Mouse (Mus musculus): ENCODE measurements around the gene Ascc2. TPM values are rescaled to one million over a fixed set of nuclear protein-coding genes. Genes with fewer than 3 reads are reported as not detected.

Ascc2 gene
- 15.5 and 15.8 TPM in 2 replicates for total RNA-seq (2014; rRNA removed)
- 14.8 and 15.6 TPM in 2 replicates for polyA plus RNA-seq (2015; fragmentation: Nextera tagmentation; extraction: Ambion mirVana)

DNA sequence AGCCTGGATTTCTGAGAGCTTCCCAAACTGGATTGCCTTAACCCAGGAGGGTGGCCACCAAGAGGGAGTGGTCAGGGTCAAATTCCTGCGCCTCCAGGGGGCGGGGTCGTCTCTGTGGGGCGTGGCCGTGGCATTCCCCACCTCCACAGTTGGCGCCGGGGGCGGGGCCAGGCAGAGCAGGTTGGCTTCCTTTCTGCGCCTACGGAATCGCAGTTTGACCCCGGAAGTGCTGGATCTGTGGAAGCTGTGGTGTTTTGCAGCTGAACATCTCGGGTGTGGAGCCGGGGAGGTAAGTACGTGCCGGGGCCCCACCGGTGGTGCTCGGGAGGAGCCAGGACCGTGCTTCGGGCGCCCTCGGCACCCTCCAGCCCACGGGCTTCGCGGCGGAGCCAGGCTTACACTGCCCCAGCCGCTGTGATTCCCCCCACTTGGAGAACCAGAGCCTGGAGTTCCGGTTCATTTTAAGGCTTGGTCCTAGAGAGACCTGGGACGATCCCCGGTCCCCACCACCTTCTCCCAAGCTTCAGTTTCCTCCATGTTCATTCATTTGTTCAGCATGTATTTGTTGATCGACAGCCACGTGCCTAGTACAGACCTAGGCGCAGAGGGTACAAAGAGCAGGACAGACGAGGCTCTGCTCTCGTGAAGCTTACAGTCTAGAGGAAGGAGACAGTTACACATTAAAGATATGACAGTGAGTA is at the start of gene Ascc2:
TSS of gene Ascc2 (plus strand) at position 214 of the 701 bp plus-strand sequence.
- ATAC-seq (ENCODE audit: low FRiP score) (peak; percentile 89), DNase-seq (ENCODE audit: low spot score) (peak; percentile 86)
- H3K4me1 ChIP-seq (ENCODE audit: insufficient read depth, low read length) = peaks cover 7% of the 10 kb centered on the region; the same call in 1 of the 2 replicates
- peak within 1 kb of the TSS; percentile 71 for H3K9ac ChIP-seq (replicated peaks; ENCODE audit: low read length, poor library complexity, severe bottlenecking)
- peaks cover 6% of the 10 kb centered on the region; the same call in 1 of the 2 replicates for H3K36me3 ChIP-seq (ENCODE audit: insufficient read depth, low read length)
- H3K27me3 ChIP-seq (ENCODE audit: insufficient read depth, low read length) = no peaks in the 10 kb centered on the region
- peak within 1 kb of the TSS; percentile 73 for H3K4me3 ChIP-seq (ENCODE audit: low read depth, low read length)
- H3K27ac ChIP-seq (ENCODE audit: low read depth, low read length) = peak within 1 kb of the TSS; percentile 62
- no peaks in the 10 kb centered on the region for H3K9me3 ChIP-seq (ENCODE audit: low read length)
- under 1% methylated on average over 34 of the region's 35 CpGs for WGBS
- H3K4me2 ChIP-seq (ENCODE audit: low read depth, low read length, poor library complexity, severe bottlenecking) = peak within 1 kb of the TSS; percentile 57
- TF ChIP-seq CTCF (IDR thresholded peaks at IDR 0.05) = no peak; the same call in 1 of the 2 replicates

DNA sequence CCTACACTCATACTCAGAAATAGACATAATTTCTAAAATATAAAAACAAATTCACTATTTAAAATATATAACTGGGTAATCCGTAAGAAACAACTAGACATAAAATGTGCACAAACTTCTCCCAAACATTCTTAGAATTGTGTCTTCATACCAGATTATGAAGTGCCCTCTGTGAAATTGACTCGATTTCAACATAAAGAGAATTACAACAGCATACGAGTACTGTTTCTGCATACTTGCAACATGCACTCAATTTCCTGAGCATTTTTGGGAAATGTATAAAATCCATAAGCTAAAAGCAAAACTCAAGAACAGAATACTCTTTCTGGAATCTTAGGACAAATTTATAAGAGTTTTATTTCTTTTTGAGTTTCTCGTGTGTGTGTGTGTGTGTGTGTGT is 45.7 kb upstream of the Ascc2 start:
- ATAC-seq (ENCODE audit: low FRiP score) (no peak), DNase-seq (ENCODE audit: low spot score) (no peak)
- Histone ChIP-seq H3K4me1 (ENCODE audit: insufficient read depth, low read length) (peaks cover 7% of the 10 kb centered on the region; the same call in 1 of the 2 replicates), H3K27me3 (ENCODE audit: insufficient read depth, low read length) (no peaks in the 10 kb centered on the region), H3K4me3 (ENCODE audit: low read depth, low read length) (no peak overlapping the region), H3K4me2 (ENCODE audit: low read depth, low read length, poor library complexity, severe bottlenecking) (no peak overlapping the region), H3K36me3 (ENCODE audit: insufficient read depth, low read length) (no peaks in the 10 kb centered on the region), H3K9ac (replicated peaks; ENCODE audit: low read length, poor library complexity, severe bottlenecking) (no peak overlapping the region), H3K27ac (ENCODE audit: low read depth, low read length) (no peak overlapping the region), H3K9me3 (ENCODE audit: low read length) (no peaks in the 10 kb centered on the region)
- 85% methylated on average over 4 of the region's 4 CpGs for WGBS
- no peak for TF ChIP-seq CTCF (IDR thresholded peaks at IDR 0.05)

DNA sequence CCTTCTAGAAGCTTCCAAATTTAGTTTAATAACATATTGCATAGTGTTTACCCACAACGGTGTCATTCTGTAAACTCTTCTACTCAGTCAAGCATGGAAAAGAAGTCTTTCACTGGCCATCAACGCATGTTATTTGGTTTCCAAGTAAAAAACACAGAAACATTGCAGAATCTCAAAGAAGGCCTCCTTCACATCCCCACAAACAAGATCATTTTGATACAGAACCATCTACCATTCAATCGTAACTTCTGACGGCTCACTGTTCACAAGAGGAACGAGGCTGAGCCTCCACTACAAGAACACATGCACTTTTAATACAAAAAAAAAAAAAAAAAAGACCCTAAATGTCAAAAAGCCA is 44.1 kb upstream of the Ascc2 start:
- no peak for TF ChIP-seq CTCF (IDR thresholded peaks at IDR 0.05)
- H3K9me3 ChIP-seq (ENCODE audit: low read length) = no peaks in the 10 kb centered on the region
- no peaks in the 10 kb centered on the region for H3K27me3 ChIP-seq (ENCODE audit: insufficient read depth, low read length)
- no peak for ATAC-seq (ENCODE audit: low FRiP score)
- peak overlapping the region; percentile 70 for H3K4me2 ChIP-seq (ENCODE audit: low read depth, low read length, poor library complexity, severe bottlenecking)
- DNase-seq (ENCODE audit: low spot score) = no peak
- 17% methylated on average over 5 of the region's 5 CpGs for WGBS
- no peaks in the 10 kb centered on the region for H3K36me3 ChIP-seq (ENCODE audit: insufficient read depth, low read length)
- H3K4me3 ChIP-seq (ENCODE audit: low read depth, low read length) = peak overlapping the region; percentile 97
- peak overlapping the region; percentile 82 for H3K9ac ChIP-seq (replicated peaks; ENCODE audit: low read length, poor library complexity, severe bottlenecking)
- H3K4me1 ChIP-seq (ENCODE audit: insufficient read depth, low read length) = peaks cover 7% of the 10 kb centered on the region; the same call in 1 of the 2 replicates
- no peak overlapping the region for H3K27ac ChIP-seq (ENCODE audit: low read depth, low read length)

DNA sequence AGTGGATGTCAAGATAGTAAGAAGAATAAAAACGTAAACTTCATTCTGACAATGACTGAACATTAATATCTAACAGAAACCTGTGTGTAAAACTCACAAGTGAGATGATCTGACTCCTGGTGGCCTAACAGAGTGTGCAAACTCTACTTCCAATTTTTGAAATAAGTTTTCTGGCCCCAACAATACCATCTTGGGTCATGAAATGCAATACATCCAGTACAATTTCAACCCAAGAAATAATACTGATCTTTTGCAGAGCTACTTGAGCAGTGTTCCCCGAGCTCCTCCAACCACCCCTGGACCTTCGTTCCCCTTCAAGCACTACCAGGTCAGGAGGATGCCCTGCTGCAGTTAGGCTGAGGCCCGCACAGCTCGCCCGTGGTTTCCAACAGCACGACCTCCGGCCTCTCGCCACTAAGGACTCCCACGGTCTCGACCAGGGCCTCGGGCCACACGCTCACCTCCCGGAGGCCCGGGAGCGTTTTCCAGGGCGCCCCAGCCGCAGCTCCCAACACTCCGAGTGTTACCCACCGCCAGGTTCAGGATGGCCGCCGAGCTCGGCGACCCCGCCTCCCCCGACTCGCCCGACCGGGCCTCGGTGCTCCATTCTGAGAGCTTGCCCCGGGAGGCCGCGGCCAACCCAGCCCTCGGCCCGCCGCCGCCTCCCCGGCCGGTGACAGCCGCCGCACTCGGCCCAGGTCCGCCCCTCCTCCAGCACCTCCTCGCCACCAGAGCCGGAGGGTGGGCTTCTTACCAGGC is 43.5 kb upstream of the Ascc2 start:
- Histone ChIP-seq H3K4me1 (ENCODE audit: insufficient read depth, low read length) (peaks cover 7% of the 10 kb centered on the region; the same call in 1 of the 2 replicates), H3K27ac (ENCODE audit: low read depth, low read length) (peak overlapping the region; percentile 84), H3K9ac (replicated peaks; ENCODE audit: low read length, poor library complexity, severe bottlenecking) (peak overlapping the region; percentile 82), H3K4me3 (ENCODE audit: low read depth, low read length) (peak overlapping the region; percentile 97), H3K4me2 (ENCODE audit: low read depth, low read length, poor library complexity, severe bottlenecking) (peak overlapping the region; percentile 70), H3K27me3 (ENCODE audit: insufficient read depth, low read length) (no peaks in the 10 kb centered on the region), H3K36me3 (ENCODE audit: insufficient read depth, low read length) (no peaks in the 10 kb centered on the region), H3K9me3 (ENCODE audit: low read length) (no peaks in the 10 kb centered on the region)
- ATAC-seq (ENCODE audit: low FRiP score) = peak; percentile 82
- peak; percentile 41 for TF ChIP-seq CTCF (IDR thresholded peaks at IDR 0.05)
- 1% methylated on average over 39 of the region's 45 CpGs for WGBS
- peak; percentile 12 for DNase-seq (ENCODE audit: low spot score)

DNA sequence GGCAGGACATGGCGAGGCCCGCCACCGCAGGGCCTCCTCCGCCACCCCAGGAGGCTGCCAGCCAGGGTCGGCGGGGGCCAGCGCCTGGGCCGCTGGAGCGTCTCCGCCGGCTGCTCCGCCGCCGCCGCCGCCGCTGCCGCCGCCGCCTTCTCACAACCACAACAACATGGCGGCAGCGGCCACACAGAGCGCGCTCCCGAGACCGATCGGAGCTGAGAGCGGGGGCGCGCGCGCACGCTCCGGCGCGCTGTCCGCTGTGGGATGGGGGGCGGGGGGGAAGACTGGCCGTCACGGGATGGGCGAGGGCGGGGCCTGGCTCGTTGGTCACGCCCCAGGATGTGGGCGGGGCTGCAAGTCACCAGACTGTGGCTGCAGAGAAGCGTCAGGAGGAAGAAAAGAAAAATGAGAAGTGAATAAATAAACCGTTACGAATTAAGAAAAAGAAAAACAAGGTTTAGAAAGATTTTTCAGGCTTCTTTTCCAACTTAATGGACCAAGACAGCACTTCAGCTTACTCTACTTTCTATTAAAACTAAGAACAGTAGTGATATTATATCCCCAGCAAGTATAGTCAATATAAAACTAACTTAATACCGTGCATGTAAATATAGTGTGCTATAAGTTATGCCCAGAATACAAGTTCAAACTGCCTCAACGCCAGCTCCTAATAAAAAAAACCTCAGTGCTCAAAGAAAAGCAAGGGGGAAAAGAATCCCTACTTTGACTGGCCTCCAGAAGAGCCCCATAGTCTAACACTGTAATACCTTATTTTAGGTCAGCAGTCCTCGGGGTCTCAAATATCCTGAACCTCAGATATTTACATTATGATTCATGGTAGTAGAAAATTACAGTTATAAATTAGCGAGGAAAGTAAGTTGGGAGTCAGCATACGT is 42.7 kb upstream of the Ascc2 start, which contains the start of gene Mtmr3:
TSS of gene Mtmr3 (minus strand) at position 256 of the 893 bp plus-strand sequence.
- Histone ChIP-seq H3K27ac (ENCODE audit: low read depth, low read length) (peak within 1 kb of the TSS; percentile 84), H3K9me3 (ENCODE audit: low read length) (no peaks in the 10 kb centered on the region), H3K36me3 (ENCODE audit: insufficient read depth, low read length) (no peaks in the 10 kb centered on the region), H3K4me2 (ENCODE audit: low read depth, low read length, poor library complexity, severe bottlenecking) (peak within 1 kb of the TSS; percentile 70), H3K4me3 (ENCODE audit: low read depth, low read length) (peak within 1 kb of the TSS; percentile 97), H3K27me3 (ENCODE audit: insufficient read depth, low read length) (no peaks in the 10 kb centered on the region), H3K4me1 (ENCODE audit: insufficient read depth, low read length) (peaks cover 7% of the 10 kb centered on the region; the same call in 1 of the 2 replicates), H3K9ac (replicated peaks; ENCODE audit: low read length, poor library complexity, severe bottlenecking) (peak within 1 kb of the TSS; percentile 82)
- 6% methylated on average over 39 of the region's 53 CpGs for WGBS
- TF ChIP-seq CTCF (IDR thresholded peaks at IDR 0.05) = no peak
- DNase-seq (ENCODE audit: low spot score) = peak; percentile 97
- peak; percentile 95 for ATAC-seq (ENCODE audit: low FRiP score)

All from midbrain, postnatal 0 days (tissue).